Mouse (Mus musculus) kidney, adult 2 months (tissue): Measurements from ENCODE around the gene Olfr44.

Experiments
- CTCF ChIP-seq: fragments of 200-500 bp; conservative IDR thresholded peaks from 2 replicates; pipeline ENCODE4 v1.5.1; 2011; ENCODE audit warnings: low read depth, mild to moderate bottlenecking, control low read depth, low read length, moderate library complexity, mixed read lengths; ENCODE audit not compliant: insufficient read depth, insufficient read length
- POLR2A ChIP-seq: fragments of 200-500 bp; IDR thresholded peaks from one replicate; pipeline ENCODE4 v1.6.1; 2011; ENCODE audit warnings: low read depth, low read length, control low read depth

DNA sequence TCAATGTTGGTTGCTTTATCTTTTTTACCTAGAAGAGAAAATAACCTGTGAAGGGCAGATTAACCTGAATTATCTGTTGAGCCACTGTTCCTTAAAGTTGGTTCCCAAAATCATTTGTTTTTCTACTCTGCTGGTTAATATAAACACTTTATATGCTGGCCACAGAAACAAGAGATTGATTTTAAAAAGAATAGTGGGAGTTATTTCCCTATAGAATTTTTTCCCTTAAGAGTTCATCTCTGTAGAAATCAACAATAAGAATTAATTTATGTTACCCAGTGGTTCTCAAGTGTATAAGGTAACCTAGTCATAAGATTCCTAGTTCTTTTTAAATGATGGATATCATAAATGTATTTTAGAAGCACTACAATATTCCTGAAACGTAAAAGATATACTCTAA, 22.0 kb downstream of the Olfr44 start, which contains the start of gene Olfr955:
- TF ChIP-seq CTCF (no peak), POLR2A (no peak)
